Mouse (Mus musculus) embryonic facial prominence, embryonic 15.5 days (tissue): ENCODE data around the gene Osbpl7. TPM values are rescaled to one million over a fixed set of nuclear protein-coding genes. Genes with fewer than 3 reads are reported as not detected.

Experiments
- ATAC-seq: fragments of 200-750 bp; cut with Nextera tagmentation; 2 replicates; pipeline ENCODE4 v1.8.0; 2017; ENCODE audit warnings: low read depth, moderate TSS enrichment; ENCODE audit not compliant: insufficient number of reproducible peaks, low FRiP score, low TSS enrichment
- H3K27ac ChIP-seq: fragments of 300-500 bp; sonication (generic); replicated peaks from 2 replicates; pipeline ENCODE4 v1.5.1; 2015; ENCODE audit warnings: mild to moderate bottlenecking, inconsistent platforms
- H3K27me3 ChIP-seq: fragments of 300-500 bp; sonication (generic); 2 replicates; pipeline ENCODE4 v1.6.1; 2015; ENCODE audit warnings: inconsistent platforms
- H3K36me3 ChIP-seq: fragments of 300-500 bp; sonication (generic); 2 replicates; pipeline ENCODE4 v1.6.1; 2015; ENCODE audit warnings: mild to moderate bottlenecking, inconsistent platforms
- H3K4me1 ChIP-seq: fragments of 300-500 bp; sonication (generic); 2 replicates; pipeline ENCODE4 v1.6.1; 2015; ENCODE audit warnings: inconsistent platforms
- H3K4me2 ChIP-seq: fragments of 300-500 bp; sonication (generic); replicated peaks from 2 replicates; pipeline ENCODE4 v1.6.1; 2015; ENCODE audit warnings: mild to moderate bottlenecking, inconsistent platforms
- H3K4me3 ChIP-seq: fragments of 300-500 bp; sonication (generic); replicated peaks from 2 replicates; pipeline ENCODE4 v1.5.1; 2015; ENCODE audit warnings: mild to moderate bottlenecking, inconsistent platforms
- H3K9ac ChIP-seq: fragments of 300-500 bp; sonication (generic); 2 replicates; pipeline ENCODE4 v1.6.1; 2015; ENCODE audit warnings: inconsistent platforms
- H3K9me3 ChIP-seq: fragments of 300-500 bp; sonication (generic); replicated peaks from 2 replicates; pipeline ENCODE4 v1.6.1; 2016; ENCODE audit warnings: inconsistent platforms
- whole genome bisulfite sequencing: fragments of 180-500 bp; shearing (Covaris S2); methylation state at CpG from one replicate; pipeline ENCODE4 v1.1.7; 2015; 5-methylcytosine and 5-hydroxymethylcytosine counted together
- polyA plus RNA-seq: library from polyadenylated mRNA; unstranded; fragments of >200 nt; fragmentation: Nextera tagmentation; extraction: Ambion mirVana; gene quantifications from 2 replicates; pipeline ENCODE4 v1.2.1, GENCODE M21; 2015

Gene Osbpl7
- polyA plus RNA-seq, 1 experiment from 2014 or later, result 10.8 TPM

- H3K4me3 ChIP-seq, result no peak overlapping the region
- no peaks in the 10 kb centered on the region for H3K9me3 ChIP-seq
- peaks cover 25% of the 10 kb centered on the region for H3K36me3 ChIP-seq
- H3K27ac ChIP-seq, result no peak overlapping the region
- no peak overlapping the region for H3K4me2 ChIP-seq
- H3K4me1 ChIP-seq, result no peaks in the 10 kb centered on the region
- 48% methylated on average over 22 of the region's 22 CpGs for WGBS
- H3K9ac ChIP-seq, result no peak overlapping the region
- no peaks in the 10 kb centered on the region for H3K27me3 ChIP-seq
- no peak for ATAC-seq
Measured at GRCm38 (mm10) chr11:97066656-97067360, 16.4 kb downstream of the Osbpl7 start.

- no peaks in the 10 kb centered on the region for H3K4me1 ChIP-seq
- no peak overlapping the region for H3K9ac ChIP-seq
- no peak for ATAC-seq
- H3K9me3 ChIP-seq, result no peaks in the 10 kb centered on the region
- H3K4me2 ChIP-seq, result no peak overlapping the region
- no peaks in the 10 kb centered on the region for H3K27me3 ChIP-seq
- H3K27ac ChIP-seq, result no peak overlapping the region
- H3K4me3 ChIP-seq, result no peak overlapping the region
- peaks cover 21% of the 10 kb centered on the region for H3K36me3 ChIP-seq
- WGBS, result 62% methylated on average over 1 of the region's 1 CpGs
Measured at GRCm38 (mm10) chr11:97069333-97069732, 18.9 kb downstream of the Osbpl7 start.

GRCm38 (mm10) chr11:97069770-97070169, 19.3 kb downstream of the Osbpl7 start:
- Histone ChIP-seq H3K36me3 (peaks cover 21% of the 10 kb centered on the region), H3K27ac (no peak overlapping the region), H3K27me3 (no peaks in the 10 kb centered on the region), H3K9ac (no peak overlapping the region), H3K4me1 (no peaks in the 10 kb centered on the region), H3K4me3 (no peak overlapping the region), H3K9me3 (no peaks in the 10 kb centered on the region), H3K4me2 (no peak overlapping the region)
- ATAC-seq, result no peak
- 79% methylated on average over 2 of the region's 2 CpGs for WGBS

GRCm38 (mm10) chr11:97071129-97071528, 20.7 kb downstream of the Osbpl7 start:
- Histone ChIP-seq H3K4me2 (no peak overlapping the region), H3K4me1 (no peaks in the 10 kb centered on the region), H3K9ac (no peak overlapping the region), H3K36me3 (peaks cover 21% of the 10 kb centered on the region), H3K27ac (no peak overlapping the region), H3K4me3 (no peak overlapping the region), H3K9me3 (no peaks in the 10 kb centered on the region), H3K27me3 (no peaks in the 10 kb centered on the region)
- no peak for ATAC-seq
- 83% methylated on average over 1 of the region's 1 CpGs for WGBS

GRCm38 (mm10) chr11:97072533-97072932, 22.1 kb downstream of the Osbpl7 start:
- ATAC-seq, result no peak
- H3K4me3 ChIP-seq, result no peak overlapping the region

GRCm38 (mm10) chr11:97074235-97074634, 23.8 kb downstream of the Osbpl7 start:
- ATAC-seq, result no peak
- no peak overlapping the region for H3K9ac ChIP-seq
- WGBS, result 67% methylated on average over 8 of the region's 8 CpGs

More at GRCm38 (mm10) chr11:97072533-97072932, 22.1 kb downstream of the Osbpl7 start:
- H3K27ac ChIP-seq, result no peak overlapping the region
- no peaks in the 10 kb centered on the region for H3K4me1 ChIP-seq
- H3K27me3 ChIP-seq, result no peaks in the 10 kb centered on the region
- H3K9ac ChIP-seq, result no peak overlapping the region
- peaks cover 14% of the 10 kb centered on the region; the same call in 1 of the 2 replicates for H3K36me3 ChIP-seq
- H3K4me2 ChIP-seq, result no peak overlapping the region
- 25% methylated on average over 3 of the region's 3 CpGs for WGBS
- H3K9me3 ChIP-seq, result no peaks in the 10 kb centered on the region

GRCm38 (mm10) chr11:97078751-97079150, 28.3 kb downstream of the Osbpl7 start:
- H3K4me1 ChIP-seq, result peaks cover 8% of the 10 kb centered on the region
- no peak for ATAC-seq

More at GRCm38 (mm10) chr11:97074235-97074634, 23.8 kb downstream of the Osbpl7 start:
- Histone ChIP-seq H3K9me3 (no peaks in the 10 kb centered on the region), H3K36me3 (no peaks in the 10 kb centered on the region), H3K27me3 (no peaks in the 10 kb centered on the region), H3K4me2 (no peak overlapping the region), H3K27ac (no peak overlapping the region), H3K4me3 (no peak overlapping the region), H3K4me1 (no peaks in the 10 kb centered on the region)

GRCm38 (mm10) chr11:97080291-97080690, 29.9 kb downstream of the Osbpl7 start:
- Histone ChIP-seq H3K9me3 (no peaks in the 10 kb centered on the region), H3K4me3 (no peak overlapping the region), H3K9ac (no peak overlapping the region), H3K36me3 (no peaks in the 10 kb centered on the region), H3K27me3 (0 out of 2 replicates have a peak, but pooled peaks cover 6% of the 10 kb centered on the region), H3K27ac (no peak overlapping the region), H3K4me2 (no peak overlapping the region), H3K4me1 (peaks cover 13% of the 10 kb centered on the region)
- 16% methylated on average over 9 of the region's 9 CpGs for WGBS
- ATAC-seq, result no peak

More at GRCm38 (mm10) chr11:97078751-97079150, 28.3 kb downstream of the Osbpl7 start:
- Histone ChIP-seq H3K4me3 (no peak overlapping the region), H3K27me3 (0 out of 2 replicates have a peak, but pooled peaks cover 6% of the 10 kb centered on the region), H3K9ac (no peak overlapping the region), H3K4me2 (no peak overlapping the region), H3K36me3 (no peaks in the 10 kb centered on the region), H3K27ac (no peak overlapping the region), H3K9me3 (no peaks in the 10 kb centered on the region)
- 51% methylated on average over 4 of the region's 4 CpGs for WGBS

- no peak for ATAC-seq
- Histone ChIP-seq H3K27ac (no peak overlapping the region), H3K9ac (no peak overlapping the region), H3K9me3 (no peaks in the 10 kb centered on the region), H3K4me3 (no peak overlapping the region), H3K4me2 (no peak overlapping the region; the same call in 1 of the 2 replicates), H3K36me3 (no peaks in the 10 kb centered on the region), H3K27me3 (0 out of 2 replicates have a peak, but pooled peaks cover 6% of the 10 kb centered on the region), H3K4me1 (peaks cover 13% of the 10 kb centered on the region)
- WGBS, result 23% methylated on average over 11 of the region's 11 CpGs
Measured at GRCm38 (mm10) chr11:97082977-97083376, 32.5 kb downstream of the Osbpl7 start.

GRCm38 (mm10) chr11:97083401-97084140, 33.1 kb downstream of the Osbpl7 start:
- no peak overlapping the region for H3K9ac ChIP-seq
- WGBS, result 20% methylated on average over 22 of the region's 22 CpGs
- H3K36me3 ChIP-seq, result no peaks in the 10 kb centered on the region
- no peak overlapping the region for H3K27ac ChIP-seq
- no peaks in the 10 kb centered on the region for H3K9me3 ChIP-seq
- H3K27me3 ChIP-seq, result 0 out of 2 replicates have a peak, but pooled peaks cover 6% of the 10 kb centered on the region
- peaks cover 13% of the 10 kb centered on the region for H3K4me1 ChIP-seq
- no peak overlapping the region for H3K4me3 ChIP-seq
- no peak for ATAC-seq
- peak overlapping the region; percentile 27 for H3K4me2 ChIP-seq

GRCm38 (mm10) chr11:97084821-97085505, 34.5 kb downstream of the Osbpl7 start:
- 81% methylated on average over 15 of the region's 15 CpGs for WGBS
- H3K9me3 ChIP-seq, result 0 out of 2 replicates have a peak, but pooled peaks cover 5% of the 10 kb centered on the region
- H3K36me3 ChIP-seq, result no peaks in the 10 kb centered on the region
- H3K27me3 ChIP-seq, result 0 out of 2 replicates have a peak, but pooled peaks cover 6% of the 10 kb centered on the region
- no peak overlapping the region for H3K27ac ChIP-seq
- peaks cover 13% of the 10 kb centered on the region for H3K4me1 ChIP-seq
- H3K4me3 ChIP-seq, result no peak overlapping the region
- H3K4me2 ChIP-seq, result no peak overlapping the region
- no peak for ATAC-seq
- no peak overlapping the region for H3K9ac ChIP-seq
